Mouse (Mus musculus) spleen, adult 18-20 months (tissue): ENCODE measurements around the gene Tmco4.

Experiments used
- DNase-seq, 2 experiments: peaks; one replicate each; pipeline ENCODE4 v3.0.0; 2022; ENCODE audit warnings: mixed read lengths in 2 of 2

Tmco4 gene

DNA sequence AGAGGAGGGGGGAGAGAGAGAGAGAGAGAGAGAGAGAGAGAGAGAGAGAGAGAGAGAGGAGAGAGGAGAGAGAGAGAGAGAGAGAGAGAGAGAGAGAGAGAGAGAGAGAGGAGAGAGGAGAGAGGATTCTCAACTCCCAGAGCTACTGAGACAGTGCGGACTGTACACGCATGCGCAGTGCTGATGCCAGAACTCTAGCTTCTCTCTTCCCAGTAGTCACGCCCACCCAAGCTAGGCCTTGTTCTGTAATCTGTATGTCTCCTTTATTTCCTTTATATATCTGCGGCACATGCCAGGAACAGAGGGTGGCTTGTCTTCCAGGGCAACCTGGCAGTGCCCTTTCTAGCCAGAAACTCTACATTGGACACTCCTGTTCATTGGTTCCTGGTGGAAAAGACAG is 92.1 kb downstream of the Tmco4 start:
- DNase-seq, result no peak

GRCm38 (mm10) chr4:139068287-139068686 is 95.6 kb downstream of the Tmco4 start:
- no peak for DNase-seq

GRCm38 (mm10) chr4:139074060-139074459 is 101.4 kb downstream of the Tmco4 start:
- no peak for DNase-seq

GRCm38 (mm10) chr4:139075041-139075711 is 102.5 kb downstream of the Tmco4 start, which contains the start of gene Htr6:
Gene Htr6 (minus strand): TSS chr4:139075570.
- no peak for DNase-seq

GRCm38 (mm10) chr4:139075915-139076314 is 103.2 kb downstream of the Tmco4 start:
- no peak for DNase-seq

GRCm38 (mm10) chr4:139078313-139078712 is 105.6 kb downstream of the Tmco4 start:
- no peak for DNase-seq

DNA sequence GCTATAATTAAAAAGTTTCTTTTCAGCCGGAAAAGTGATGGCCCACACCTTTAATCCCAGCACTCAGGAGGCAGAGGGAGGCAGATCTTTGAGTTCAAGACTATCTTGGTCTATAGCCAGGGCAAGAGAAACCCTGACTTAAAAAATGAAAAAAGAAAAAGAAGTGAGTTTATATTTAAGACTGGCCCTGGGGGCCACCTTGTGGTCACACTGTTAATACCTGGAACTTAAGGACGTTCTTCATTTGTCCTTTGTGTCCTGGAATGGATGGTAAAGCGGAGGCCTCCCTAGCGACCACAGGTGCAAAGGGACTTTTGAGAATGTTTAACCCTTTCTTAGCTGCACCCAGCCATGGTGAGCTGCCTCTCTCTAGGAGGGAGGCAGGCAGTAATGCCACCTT is 106.0 kb downstream of the Tmco4 start:
- no peak for DNase-seq

GRCm38 (mm10) chr4:139079439-139079838 is 106.8 kb downstream of the Tmco4 start:
- DNase-seq, result no peak

- no peak for DNase-seq
Measured at GRCm38 (mm10) chr4:139080259-139080658, 107.6 kb downstream of the Tmco4 start.

GRCm38 (mm10) chr4:139081270-139081931 is 108.7 kb downstream of the Tmco4 start:
- no peak for DNase-seq

DNA sequence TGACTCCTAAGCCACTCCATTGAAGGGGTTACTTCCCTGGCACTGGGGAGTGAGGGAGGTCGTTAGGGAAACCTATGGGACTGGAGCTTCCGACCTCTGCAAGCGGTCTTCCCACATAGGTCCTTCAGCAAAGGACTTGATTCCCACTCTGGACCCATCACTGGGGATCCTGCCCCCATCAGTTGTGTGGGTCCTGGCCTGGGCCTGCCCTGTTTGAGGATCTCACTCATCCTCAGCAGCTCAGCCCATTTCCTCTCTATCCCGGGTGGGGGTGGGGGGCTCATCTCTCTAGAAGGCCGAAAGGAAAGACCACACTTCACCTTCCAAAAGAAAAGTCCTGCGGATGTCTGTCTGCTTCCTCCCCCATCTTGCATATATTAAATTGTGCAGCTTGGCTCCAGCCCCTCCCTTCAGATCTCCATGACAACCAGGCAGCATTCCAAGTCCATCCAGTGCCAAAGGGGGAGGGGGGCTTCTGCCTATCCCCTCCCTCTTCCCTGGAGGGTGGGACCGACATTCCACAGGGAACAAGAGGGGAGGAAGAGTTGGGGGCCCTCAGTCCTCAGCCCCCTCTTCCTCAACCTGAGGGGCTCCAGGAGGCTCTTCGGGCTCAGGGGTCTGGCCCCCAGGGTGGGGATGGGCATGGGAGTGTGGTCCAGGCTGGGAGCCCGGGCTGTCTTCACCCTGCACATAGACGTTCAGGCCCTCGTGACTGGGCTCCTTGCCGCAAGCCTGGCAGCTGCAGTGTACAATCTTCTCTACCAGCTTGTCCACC is 110.3 kb downstream of the Tmco4 start:
- DNase-seq, result no peak

- no peak for DNase-seq
Measured at GRCm38 (mm10) chr4:139085337-139085736, 112.6 kb downstream of the Tmco4 start.

DNA sequence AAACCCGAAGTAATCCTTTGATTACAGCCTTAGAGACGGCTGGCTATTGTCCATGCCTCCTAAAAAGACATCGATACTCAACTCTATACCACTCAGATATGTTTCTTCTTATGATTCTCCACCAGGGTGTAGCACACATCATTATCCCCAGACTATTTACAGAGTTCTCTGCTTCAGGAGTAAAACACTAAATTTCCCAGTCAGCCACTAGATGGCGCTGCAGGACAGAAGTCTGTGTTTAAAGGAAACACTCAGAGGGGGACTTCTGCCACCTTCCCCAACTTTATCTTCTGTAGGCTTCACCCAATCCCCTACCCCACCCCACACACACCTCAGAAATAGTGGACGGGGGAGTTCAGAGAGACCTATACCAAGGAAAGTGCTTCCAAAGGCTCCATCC is 113.3 kb downstream of the Tmco4 start:
- peak; percentile 42 to 82 for DNase-seq

DNA sequence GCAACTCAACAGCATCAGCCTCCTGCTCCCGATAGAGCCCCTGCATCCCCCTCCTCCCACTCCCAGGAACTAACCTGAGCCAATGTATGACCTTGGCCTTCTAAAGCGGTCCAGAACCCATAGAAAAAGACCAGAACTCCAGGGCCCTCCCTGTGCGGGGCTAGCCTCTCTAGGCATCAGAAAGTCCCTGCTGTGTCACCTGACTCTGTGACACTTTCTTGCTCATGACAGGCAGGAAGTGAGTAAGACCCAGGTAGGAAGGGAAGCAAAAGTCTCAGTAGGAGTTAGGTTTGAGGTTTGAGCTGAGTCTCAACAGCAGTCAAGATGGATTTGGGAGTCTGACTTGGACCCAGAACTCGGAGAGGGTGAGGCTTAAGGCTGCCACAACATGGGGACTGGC is 114.3 kb downstream of the Tmco4 start:
- DNase-seq, result no peak

DNA sequence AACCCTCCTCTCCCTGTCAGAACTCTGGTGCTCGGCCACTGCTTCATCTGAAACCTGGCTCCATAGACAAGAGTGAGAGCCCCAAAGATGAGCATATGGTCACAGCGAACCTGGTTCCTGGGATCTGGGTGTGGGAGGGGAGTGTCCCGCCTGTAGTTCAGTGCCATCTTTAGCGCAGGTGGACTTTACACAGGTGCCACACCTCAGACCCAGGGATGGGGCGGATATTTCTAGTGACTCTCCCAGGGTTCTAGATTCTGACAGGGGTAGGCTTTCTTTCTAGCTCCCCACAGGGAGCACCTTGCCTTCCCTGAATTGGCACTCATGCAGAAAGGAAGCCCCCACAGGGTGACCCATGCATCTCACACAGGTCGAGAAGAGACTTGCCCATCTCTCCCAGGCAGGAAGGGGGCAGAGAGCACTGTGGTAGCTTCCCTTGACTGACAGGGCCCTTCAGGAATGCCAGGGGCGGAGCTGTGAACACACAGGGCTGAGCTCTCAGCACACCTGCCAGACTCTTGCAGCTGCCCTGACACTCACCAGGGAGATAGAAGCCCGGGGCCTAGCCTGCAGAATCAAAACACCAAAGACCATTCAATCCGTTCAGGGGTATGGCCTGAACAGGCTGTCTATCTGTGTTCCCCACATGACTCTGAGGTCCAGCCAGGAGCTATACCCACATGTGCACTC is 116.4 kb downstream of the Tmco4 start:
- no peak for DNase-seq

- DNase-seq, result no peak
Measured at GRCm38 (mm10) chr4:139090303-139090940, 117.7 kb downstream of the Tmco4 start.

- DNase-seq, result no peak
Measured at GRCm38 (mm10) chr4:139091066-139091465, 118.4 kb downstream of the Tmco4 start.

GRCm38 (mm10) chr4:139091478-139092355 is 119.0 kb downstream of the Tmco4 start:
- DNase-seq, result no peak

- DNase-seq, result no peak
Measured at GRCm38 (mm10) chr4:139092356-139093195, 119.9 kb downstream of the Tmco4 start, which contains the start of gene Nbl1. Gene Nbl1 (minus strand): TSS chr4:139092993.

- no peak for DNase-seq
Measured at GRCm38 (mm10) chr4:139093196-139093530, 120.5 kb downstream of the Tmco4 start.

DNA sequence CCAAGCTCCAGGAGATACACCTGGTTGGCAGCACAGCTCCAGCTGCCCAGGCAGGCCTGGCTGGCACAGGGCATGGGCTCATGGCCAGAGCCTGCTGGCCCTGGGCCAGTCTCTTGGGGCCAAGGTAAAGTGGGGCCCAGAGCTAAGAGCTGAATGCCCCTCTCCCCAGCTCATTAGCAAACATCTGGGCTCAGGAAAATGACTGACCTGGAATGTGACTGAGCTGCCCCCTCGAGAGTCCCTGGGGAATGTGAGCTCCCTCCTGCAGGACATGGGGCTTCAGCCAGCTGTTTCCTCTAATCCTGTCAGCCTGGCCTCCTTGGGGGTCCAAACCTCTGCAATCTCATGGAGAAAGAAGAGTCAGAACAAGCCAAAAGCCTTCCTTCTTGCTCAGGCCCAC is 122.7 kb downstream of the Tmco4 start:
- no peak for DNase-seq
